Mouse (Mus musculus) embryonic facial prominence, embryonic 10.5 days (tissue): ENCODE measurements around the gene Ehd2. TPM values are rescaled to one million over a fixed set of nuclear protein-coding genes. Genes with fewer than 3 reads are reported as not detected.

ENCODE experiments used
- DNase-seq: peaks from one replicate; pipeline ENCODE4 v3.0.0-alpha.2; 2017; ENCODE audit warnings: low spot score
- H3K27ac ChIP-seq: fragments of 300-500 bp; sonication (generic); replicated peaks from 2 replicates; pipeline ENCODE4 v1.5.1; 2016; ENCODE audit warnings: mild to moderate bottlenecking
- H3K27me3 ChIP-seq: fragments of 300-500 bp; sonication (generic); replicated peaks from 2 replicates; pipeline ENCODE4 v1.6.1; 2016; ENCODE audit warnings: low read depth, mild to moderate bottlenecking; ENCODE audit not compliant: poor library complexity, severe bottlenecking
- H3K36me3 ChIP-seq: fragments of 300-500 bp; sonication (generic); replicated peaks from 2 replicates; pipeline ENCODE4 v1.6.1; 2016; ENCODE audit warnings: mild to moderate bottlenecking, moderate library complexity
- H3K4me1 ChIP-seq: fragments of 300-500 bp; sonication (generic); 2 replicates; pipeline ENCODE4 v1.6.1; 2016
- H3K4me3 ChIP-seq: fragments of 300-500 bp; sonication (generic); 2 replicates; pipeline ENCODE4 v1.5.1; 2016; ENCODE audit warnings: mild to moderate bottlenecking, moderate library complexity
- H3K9me3 ChIP-seq: fragments of 300-500 bp; sonication (generic); 2 replicates; pipeline ENCODE4 v1.6.1; 2016; ENCODE audit warnings: mild to moderate bottlenecking
- WGBS: fragments of 180-500 bp; shearing (Covaris S2); methylation state at CpG from one replicate; pipeline ENCODE4 v1.1.7; 2016; 5-methylcytosine and 5-hydroxymethylcytosine counted together
- polyA plus RNA-seq: library from polyadenylated mRNA; unstranded; fragments of >200 nt; fragmentation: Nextera tagmentation; extraction: Ambion mirVana; gene quantifications from 2 replicates; pipeline ENCODE4 v1.2.1, GENCODE M21; 2016

Ehd2 gene
- polyA plus RNA-seq, 1 experiment from 2014 or later, result 13.8 TPM

DNA sequence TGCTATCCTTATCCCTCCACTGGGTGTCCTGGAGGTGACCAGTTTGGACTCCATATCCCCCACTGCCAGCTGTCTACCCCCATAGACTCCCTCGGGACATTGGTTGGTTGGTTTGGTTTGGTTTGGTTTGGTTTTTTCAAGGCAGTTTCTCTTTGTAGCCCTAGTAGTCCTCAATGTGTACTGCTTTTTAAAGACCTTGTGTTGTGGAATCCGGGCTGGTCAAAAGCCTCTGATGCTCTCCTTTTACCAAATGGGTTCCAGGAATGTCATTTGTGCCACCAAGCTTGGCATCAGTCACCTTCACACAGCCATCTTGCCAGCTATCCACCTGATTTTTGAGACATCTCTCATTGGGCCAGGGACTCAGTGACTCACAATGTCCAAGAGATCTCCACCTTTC, 52.6 kb downstream of the Ehd2 start:
- no peak for DNase-seq
- no peaks in the 10 kb centered on the region for H3K27me3 ChIP-seq
- peaks cover 36% of the 10 kb centered on the region for H3K36me3 ChIP-seq
- H3K4me3 ChIP-seq, result no peak overlapping the region
- H3K9me3 ChIP-seq, result no peaks in the 10 kb centered on the region; the same call in 1 of the 2 replicates
- 86% methylated on average over 2 of the region's 2 CpGs for WGBS
- H3K4me1 ChIP-seq, result peaks cover 5% of the 10 kb centered on the region
- no peak overlapping the region for H3K27ac ChIP-seq

- Histone ChIP-seq H3K4me1 (peaks cover 5% of the 10 kb centered on the region), H3K4me3 (no peak overlapping the region), H3K27me3 (no peaks in the 10 kb centered on the region), H3K27ac (no peak overlapping the region), H3K9me3 (no peaks in the 10 kb centered on the region; the same call in 1 of the 2 replicates), H3K36me3 (peaks cover 31% of the 10 kb centered on the region)
- peak; percentile 60 for DNase-seq
- 53% methylated on average over 2 of the region's 2 CpGs for WGBS
These were observed 53.1 kb downstream of the Ehd2 start for GRCm38 (mm10) chr7:15914252-15914651.

- no peak overlapping the region for H3K27ac ChIP-seq
- no peaks in the 10 kb centered on the region for H3K9me3 ChIP-seq
- peaks cover 5% of the 10 kb centered on the region for H3K4me1 ChIP-seq
- peaks cover 11% of the 10 kb centered on the region for H3K36me3 ChIP-seq
- no peak overlapping the region for H3K4me3 ChIP-seq
- no peaks in the 10 kb centered on the region for H3K27me3 ChIP-seq
- peak; percentile 90 for DNase-seq
- 1% methylated on average over 4 of the region's 4 CpGs for WGBS
These were observed 55.2 kb downstream of the Ehd2 start for GRCm38 (mm10) chr7:15912183-15912582.

- no peak for DNase-seq
- Histone ChIP-seq H3K27me3 (no peaks in the 10 kb centered on the region), H3K9me3 (no peaks in the 10 kb centered on the region), H3K4me1 (peaks cover 5% of the 10 kb centered on the region), H3K27ac (no peak overlapping the region), H3K36me3 (no peaks in the 10 kb centered on the region), H3K4me3 (no peak overlapping the region)
- 82% methylated on average over 5 of the region's 5 CpGs for WGBS
These were observed 56.8 kb downstream of the Ehd2 start for GRCm38 (mm10) chr7:15910521-15910920.

- no peak for DNase-seq
- Histone ChIP-seq H3K4me3 (no peak overlapping the region), H3K27me3 (no peaks in the 10 kb centered on the region), H3K27ac (no peak overlapping the region), H3K36me3 (no peaks in the 10 kb centered on the region), H3K9me3 (no peaks in the 10 kb centered on the region), H3K4me1 (peaks cover 5% of the 10 kb centered on the region)
- 74% methylated on average over 8 of the region's 8 CpGs for WGBS
These were observed 59.3 kb downstream of the Ehd2 start for GRCm38 (mm10) chr7:15907971-15908590.

DNA sequence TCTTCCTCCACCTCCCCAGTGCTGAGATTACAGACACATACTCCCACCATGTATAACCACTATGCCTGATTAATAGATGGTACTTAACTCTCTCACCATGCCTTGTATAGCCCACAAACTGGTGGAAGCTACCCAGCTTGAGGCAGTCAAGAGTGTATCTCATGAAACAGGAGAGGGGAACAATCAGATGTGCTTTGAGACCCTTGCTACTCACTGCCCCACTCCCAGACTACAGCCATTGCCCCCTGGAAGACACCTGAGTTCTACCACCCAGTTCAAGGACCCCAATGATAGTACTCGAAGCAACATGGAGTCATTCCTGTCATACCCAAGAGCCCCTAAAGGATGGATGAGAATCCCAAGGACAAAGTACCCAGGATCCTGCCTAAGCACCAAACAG, 60.8 kb downstream of the Ehd2 start:
- no peak overlapping the region for H3K27ac ChIP-seq
- no peaks in the 10 kb centered on the region for H3K9me3 ChIP-seq
- DNase-seq, result no peak
- H3K27me3 ChIP-seq, result no peaks in the 10 kb centered on the region
- no peaks in the 10 kb centered on the region for H3K4me1 ChIP-seq
- 92% methylated on average over 1 of the region's 1 CpGs for WGBS
- no peaks in the 10 kb centered on the region for H3K36me3 ChIP-seq
- no peak overlapping the region for H3K4me3 ChIP-seq

- DNase-seq, result no peak
- WGBS, result 70% methylated on average over 7 of the region's 7 CpGs
- Histone ChIP-seq H3K9me3 (no peaks in the 10 kb centered on the region), H3K4me1 (no peaks in the 10 kb centered on the region), H3K27me3 (no peaks in the 10 kb centered on the region), H3K36me3 (no peaks in the 10 kb centered on the region), H3K27ac (no peak overlapping the region), H3K4me3 (no peak overlapping the region)
These were observed 61.5 kb downstream of the Ehd2 start for GRCm38 (mm10) chr7:15905861-15906260.

DNA sequence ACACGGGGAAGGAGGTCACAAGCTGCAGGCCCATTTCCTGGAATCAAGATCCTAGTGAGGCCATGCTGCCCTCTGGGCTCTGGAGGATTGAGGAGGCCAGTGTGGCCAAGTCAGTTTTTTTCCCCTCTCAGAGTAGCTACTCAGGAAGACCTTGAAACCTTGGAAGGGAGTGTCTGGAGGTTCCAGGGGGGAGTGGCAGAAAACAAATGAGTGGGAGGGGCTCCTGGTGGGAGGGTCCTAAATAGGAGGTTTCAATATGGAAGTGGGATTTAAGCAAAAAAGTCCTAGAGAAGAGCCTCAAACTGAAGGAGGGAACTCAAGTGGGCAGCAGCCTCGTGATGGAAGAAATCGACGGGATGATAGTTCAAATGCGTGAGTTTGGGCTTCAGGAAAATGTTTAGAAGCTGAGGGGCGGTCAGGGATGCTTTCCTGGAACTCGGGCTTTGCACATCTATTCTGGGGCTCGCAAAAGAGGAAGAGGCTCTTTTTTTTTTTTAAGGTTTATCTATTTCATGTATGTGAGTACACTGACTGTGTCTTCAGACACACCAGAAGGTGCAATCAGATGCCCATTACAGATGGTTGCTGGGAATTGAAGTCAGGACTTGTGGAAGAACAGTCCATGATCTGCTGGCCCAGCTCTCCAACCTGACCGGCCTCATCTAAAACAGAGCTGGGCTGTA, 65.9 kb downstream of the Ehd2 start:
- no peak for DNase-seq
- WGBS, result 83% methylated on average over 9 of the region's 9 CpGs
- Histone ChIP-seq H3K9me3 (no peaks in the 10 kb centered on the region), H3K4me1 (no peaks in the 10 kb centered on the region), H3K36me3 (no peaks in the 10 kb centered on the region), H3K4me3 (no peak overlapping the region), H3K27me3 (no peaks in the 10 kb centered on the region), H3K27ac (no peak overlapping the region)

Other genes starting within 250 kb of the Ehd2 start
- not detected in 2 replicates for gene Obox5, start 217.4 kb downstream of the Ehd2 start, polyA plus RNA-seq
- not detected in 2 replicates for gene Obox6, start 127.9 kb downstream of the Ehd2 start, polyA plus RNA-seq
- 0.11 and 0.13 TPM in 2 replicates for gene Crx, start 87.6 kb downstream of the Ehd2 start, polyA plus RNA-seq
- gene Crxos, start 85.0 kb downstream of the Ehd2 start, polyA plus RNA-seq, result not detected in 2 replicates
- gene Selenow, start 45.2 kb downstream of the Ehd2 start, polyA plus RNA-seq, result 756 and 839 TPM in 2 replicates
- 180 and 185 TPM in 2 replicates for gene Nop53, start 21.5 kb downstream of the Ehd2 start, polyA plus RNA-seq
- gene Bicra, start 80.4 kb upstream of the Ehd2 start, polyA plus RNA-seq, result 8.9 and 9.2 TPM in 2 replicates
- 0.05 TPM in 1 of 2 replicates, not detected in the other for gene Zfp541, start 94.2 kb upstream of the Ehd2 start, polyA plus RNA-seq
- gene Napa, start 130.9 kb upstream of the Ehd2 start, polyA plus RNA-seq, result 200 and 202 TPM in 2 replicates
- gene Kptn, start 152.3 kb upstream of the Ehd2 start, polyA plus RNA-seq, result 25.8 and 26.7 TPM in 2 replicates
- 0.16 and 0.20 TPM in 2 replicates for gene Slc8a2, start 162.3 kb upstream of the Ehd2 start, polyA plus RNA-seq
- 55.5 and 67.7 TPM in 2 replicates for gene Meis3, start 207.5 kb upstream of the Ehd2 start, polyA plus RNA-seq